Mouse (Mus musculus): Measurements from ENCODE around the gene Sdsl. TPM values are rescaled to one million over a fixed set of nuclear protein-coding genes. Genes with fewer than 3 reads are reported as not detected.

The Sdsl gene
- polyA plus RNA-seq, 1 experiment from 2014 or later: 1.6 TPM

DNA sequence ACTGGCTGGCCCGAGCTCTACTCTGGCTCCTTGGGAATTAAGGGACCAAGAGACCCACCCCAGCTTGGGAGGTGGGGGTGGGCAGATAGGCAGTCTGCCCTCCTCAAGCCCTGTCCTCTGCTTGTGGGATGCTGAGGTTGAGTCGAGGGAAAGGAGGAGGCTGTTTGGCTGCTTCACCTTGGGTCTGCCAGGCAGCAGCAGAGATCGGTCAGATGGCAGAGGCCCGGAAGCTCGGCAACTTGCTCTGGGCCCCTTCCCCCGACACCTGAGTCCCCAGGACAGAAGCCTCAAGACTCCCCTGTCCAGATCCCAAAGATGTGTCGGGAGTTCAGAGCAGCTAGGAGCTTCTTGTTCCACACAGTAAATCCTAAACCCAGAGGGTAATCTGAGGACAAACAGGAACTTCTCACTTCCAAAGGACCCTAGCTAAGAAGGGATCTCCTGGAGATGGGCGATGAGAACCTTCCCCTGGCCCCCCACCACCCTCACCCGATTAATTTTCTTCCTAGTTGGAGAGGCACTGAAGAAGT is 40.1 kb downstream of the Sdsl start:
- ATAC-seq (ENCODE audit: low read depth) (no peak), DNase-seq (ENCODE audit: low spot score) (no peak)
- Histone ChIP-seq H3K9ac (ENCODE audit: low read depth, low read length) (no peak overlapping the region), H3K9me3 (ENCODE audit: control insufficient read depth, low read length) (no peaks in the 10 kb centered on the region), H3K4me2 (ENCODE audit: low read depth, low read length) (no peak overlapping the region), H3K36me3 (ENCODE audit: control insufficient read depth, insufficient read depth, low read length) (no peaks in the 10 kb centered on the region), H3K4me1 (ENCODE audit: control insufficient read depth, insufficient read depth, low read length) (no peaks in the 10 kb centered on the region), H3K27ac (replicated peaks; ENCODE audit: low read depth, low read length) (no peak overlapping the region), H3K27me3 (replicated peaks; ENCODE audit: control insufficient read depth, insufficient read depth, low read length) (peaks cover 100% of the 10 kb centered on the region), H3K4me3 (ENCODE audit: low read depth, low read length) (no peak overlapping the region)
- 0% methylated on average over 6 of the region's 9 CpGs for WGBS

DNA sequence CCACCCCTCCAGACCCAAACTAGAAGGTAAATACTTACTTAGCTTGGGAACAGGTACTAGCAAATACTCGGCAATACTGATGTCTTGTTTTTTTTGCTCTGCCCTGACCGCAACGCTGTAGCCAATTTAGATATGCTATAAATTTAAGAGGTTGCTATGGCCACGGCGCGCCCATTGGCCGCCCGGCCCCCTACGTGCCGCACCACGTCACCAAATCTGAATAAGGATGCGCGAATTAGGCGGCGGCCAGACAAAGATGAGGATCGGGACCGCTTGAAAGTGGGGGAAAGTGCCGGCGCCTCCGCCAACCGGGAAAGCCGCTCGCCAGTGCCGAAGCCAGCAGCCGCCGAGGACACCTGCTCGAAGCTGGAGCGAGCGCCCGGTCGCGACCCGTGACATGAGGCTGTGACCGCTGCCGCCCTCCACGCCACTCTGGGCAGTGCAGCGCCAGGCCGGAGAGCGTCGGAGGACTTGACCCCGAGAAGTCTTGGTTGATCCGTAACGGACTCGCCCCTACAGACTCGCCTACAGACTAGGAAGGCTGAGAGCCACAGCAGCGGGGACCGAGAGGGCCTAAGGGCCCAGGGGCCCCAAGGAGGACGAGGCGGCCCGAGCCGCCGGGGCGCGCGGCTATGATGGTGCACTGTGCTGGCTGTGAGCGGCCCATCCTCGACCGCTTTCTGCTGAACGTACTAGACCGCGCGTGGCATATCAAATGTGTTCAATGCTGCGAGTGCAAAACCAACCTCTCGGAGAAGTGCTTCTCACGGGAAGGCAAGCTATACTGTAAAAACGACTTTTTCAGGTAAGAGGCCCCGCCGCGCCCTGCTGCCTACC is 40.7 kb downstream of the Sdsl start, which contains the start of gene Lhx5:
Gene Lhx5 (plus strand): TSS at position 51 of the 837 bp plus-strand sequence.
- H3K4me2 ChIP-seq (ENCODE audit: low read depth, low read length): no peak within 1 kb of the TSS
- H3K9ac ChIP-seq (ENCODE audit: low read depth, low read length): no peak within 1 kb of the TSS
- H3K4me3 ChIP-seq (ENCODE audit: low read depth, low read length): peak within 1 kb of the TSS; percentile 16
- H3K9me3 ChIP-seq (ENCODE audit: control insufficient read depth, low read length): no peaks in the 10 kb centered on the region
- 1% methylated on average over 45 of the region's 69 CpGs for WGBS
- no peak within 1 kb of the TSS for H3K27ac ChIP-seq (replicated peaks; ENCODE audit: low read depth, low read length)
- DNase-seq (ENCODE audit: low spot score) (no peak), ATAC-seq (ENCODE audit: low read depth) (no peak)
- H3K4me1 ChIP-seq (ENCODE audit: control insufficient read depth, insufficient read depth, low read length): no peaks in the 10 kb centered on the region
- H3K36me3 ChIP-seq (ENCODE audit: control insufficient read depth, insufficient read depth, low read length): no peaks in the 10 kb centered on the region
- peaks cover 100% of the 10 kb centered on the region for H3K27me3 ChIP-seq (replicated peaks; ENCODE audit: control insufficient read depth, insufficient read depth, low read length)

DNA sequence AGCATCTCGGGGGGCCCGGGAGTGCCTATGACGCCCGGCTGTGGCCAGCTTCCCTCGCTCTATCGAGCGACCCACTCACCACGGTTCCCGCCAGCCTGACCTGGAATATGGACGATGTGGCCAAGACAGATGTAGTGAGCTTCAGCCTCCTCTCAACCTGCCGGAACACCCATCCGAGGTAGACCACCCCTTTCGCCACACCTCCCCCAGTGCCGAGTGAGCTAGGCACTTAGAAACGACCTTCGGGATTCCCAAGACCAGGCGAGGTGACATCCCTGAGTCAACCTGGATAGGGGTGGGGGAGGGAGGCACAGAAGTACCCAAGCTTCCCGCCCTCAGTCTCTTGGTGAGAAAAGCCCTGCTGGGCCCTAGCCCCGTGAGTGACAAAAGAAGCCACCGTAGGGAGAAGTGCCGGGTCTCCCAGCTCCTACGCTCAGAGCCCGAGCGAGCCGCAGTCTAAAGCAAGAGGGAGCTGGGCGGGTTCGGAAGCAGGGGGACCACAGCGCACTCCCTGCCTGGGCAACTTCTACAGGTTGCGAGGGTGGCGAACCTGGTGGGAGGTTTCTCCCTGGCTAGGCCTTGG is 41.5 kb downstream of the Sdsl start:
- H3K27me3 ChIP-seq (replicated peaks; ENCODE audit: control insufficient read depth, insufficient read depth, low read length): peaks cover 100% of the 10 kb centered on the region
- H3K36me3 ChIP-seq (ENCODE audit: control insufficient read depth, insufficient read depth, low read length): no peaks in the 10 kb centered on the region
- no peak for ATAC-seq (ENCODE audit: low read depth)
- no peak for DNase-seq (ENCODE audit: low spot score)
- H3K27ac ChIP-seq (replicated peaks; ENCODE audit: low read depth, low read length): no peak overlapping the region
- no peak overlapping the region for H3K4me2 ChIP-seq (ENCODE audit: low read depth, low read length)
- H3K9me3 ChIP-seq (ENCODE audit: control insufficient read depth, low read length): no peaks in the 10 kb centered on the region
- 2% methylated on average over 30 of the region's 30 CpGs for WGBS
- H3K4me3 ChIP-seq (ENCODE audit: low read depth, low read length): no peak overlapping the region
- H3K9ac ChIP-seq (ENCODE audit: low read depth, low read length): no peak overlapping the region
- no peaks in the 10 kb centered on the region for H3K4me1 ChIP-seq (ENCODE audit: control insufficient read depth, insufficient read depth, low read length)

DNA sequence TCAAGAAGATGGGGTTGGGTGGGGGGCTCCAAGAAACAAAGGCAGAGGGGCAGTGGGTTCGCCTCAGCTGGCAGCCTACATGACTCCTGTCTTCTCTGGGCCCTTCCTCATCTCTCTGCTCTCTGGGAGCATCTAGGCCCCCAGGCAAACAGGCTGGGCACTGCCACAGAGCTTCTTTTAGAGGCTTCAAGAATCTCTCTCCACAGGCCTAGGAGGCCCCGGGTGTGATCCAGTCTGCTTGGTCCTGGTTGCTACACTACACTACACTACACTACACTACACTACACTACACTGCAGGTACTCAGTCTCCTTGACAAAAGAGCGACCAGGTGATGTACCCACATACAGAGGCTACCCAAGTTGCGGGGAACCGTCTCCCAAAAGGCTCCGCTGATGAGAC is 42.9 kb downstream of the Sdsl start:
- Histone ChIP-seq H3K4me3 (ENCODE audit: low read depth, low read length) (no peak overlapping the region), H3K4me1 (ENCODE audit: control insufficient read depth, insufficient read depth, low read length) (no peaks in the 10 kb centered on the region), H3K27me3 (replicated peaks; ENCODE audit: control insufficient read depth, insufficient read depth, low read length) (peaks cover 98% of the 10 kb centered on the region), H3K36me3 (ENCODE audit: control insufficient read depth, insufficient read depth, low read length) (no peaks in the 10 kb centered on the region), H3K27ac (replicated peaks; ENCODE audit: low read depth, low read length) (no peak overlapping the region), H3K9me3 (ENCODE audit: control insufficient read depth, low read length) (no peaks in the 10 kb centered on the region), H3K4me2 (ENCODE audit: low read depth, low read length) (no peak overlapping the region), H3K9ac (ENCODE audit: low read depth, low read length) (no peak overlapping the region)
- ATAC-seq (ENCODE audit: low read depth) (no peak), DNase-seq (ENCODE audit: low spot score) (no peak)
- WGBS: 10% methylated on average over 5 of the region's 6 CpGs

DNA sequence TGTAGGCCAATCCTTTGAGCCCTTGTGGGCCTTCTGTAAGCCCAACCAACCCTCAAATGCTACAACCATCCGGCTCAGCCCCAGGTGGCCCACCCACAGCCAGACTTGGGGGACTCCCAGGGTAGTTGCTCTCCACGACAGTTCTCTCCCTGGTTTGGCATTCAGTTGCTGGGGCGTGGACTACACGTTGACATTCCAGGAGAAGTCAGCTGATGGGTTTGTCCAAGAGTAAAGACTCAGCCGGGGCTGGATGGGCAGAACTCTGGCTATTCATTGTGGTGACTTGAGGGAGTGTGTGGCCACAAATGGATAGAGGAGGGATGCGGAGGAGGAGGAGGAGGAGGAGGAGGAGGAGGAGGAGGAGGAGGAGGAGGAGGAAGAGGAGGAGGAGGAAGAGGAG is 43.6 kb downstream of the Sdsl start:
- ATAC-seq (ENCODE audit: low read depth) (no peak), DNase-seq (ENCODE audit: low spot score) (no peak)
- Histone ChIP-seq H3K9ac (ENCODE audit: low read depth, low read length) (no peak overlapping the region), H3K36me3 (ENCODE audit: control insufficient read depth, insufficient read depth, low read length) (no peaks in the 10 kb centered on the region), H3K4me2 (ENCODE audit: low read depth, low read length) (no peak overlapping the region), H3K9me3 (ENCODE audit: control insufficient read depth, low read length) (no peaks in the 10 kb centered on the region), H3K4me1 (ENCODE audit: control insufficient read depth, insufficient read depth, low read length) (no peaks in the 10 kb centered on the region), H3K27me3 (replicated peaks; ENCODE audit: control insufficient read depth, insufficient read depth, low read length) (peaks cover 98% of the 10 kb centered on the region), H3K4me3 (ENCODE audit: low read depth, low read length) (no peak overlapping the region), H3K27ac (replicated peaks; ENCODE audit: low read depth, low read length) (no peak overlapping the region)
- WGBS: 6% methylated on average over 4 of the region's 6 CpGs

DNA sequence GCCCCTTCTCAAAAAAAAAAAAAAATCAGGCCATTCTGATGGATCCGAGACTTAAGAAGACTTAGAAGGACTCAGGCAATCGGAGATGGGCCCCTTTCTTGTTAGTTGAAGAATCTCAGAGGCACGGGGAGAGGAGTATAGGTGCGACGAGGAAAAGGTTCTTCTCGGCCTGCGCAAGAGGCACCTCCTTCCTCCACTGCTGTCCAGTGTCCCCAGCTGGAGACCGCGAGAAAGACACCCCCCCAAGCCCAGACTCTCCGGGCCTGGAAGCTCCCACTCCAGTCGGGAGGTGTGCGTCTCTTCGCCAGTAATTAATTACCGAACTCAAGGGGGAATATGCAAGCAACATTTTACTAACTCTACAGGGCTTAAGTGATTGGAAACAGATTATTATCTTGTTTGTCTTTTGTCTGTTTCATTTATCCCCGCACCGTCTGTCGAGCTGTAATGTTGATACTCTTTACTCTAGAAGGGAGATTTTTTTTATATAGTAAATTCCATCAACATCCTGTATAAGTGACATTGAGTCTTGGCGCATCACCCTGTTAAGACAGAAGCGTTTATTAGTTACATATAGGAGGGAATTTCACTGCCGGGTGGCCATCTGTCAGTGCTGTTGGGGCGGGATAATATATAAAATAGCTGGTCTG is 44.3 kb downstream of the Sdsl start:
- H3K4me2 ChIP-seq (ENCODE audit: low read depth, low read length): no peak overlapping the region
- H3K27ac ChIP-seq (replicated peaks; ENCODE audit: low read depth, low read length): no peak overlapping the region
- 2% methylated on average over 21 of the region's 21 CpGs for WGBS
- no peaks in the 10 kb centered on the region for H3K4me1 ChIP-seq (ENCODE audit: control insufficient read depth, insufficient read depth, low read length)
- no peaks in the 10 kb centered on the region for H3K9me3 ChIP-seq (ENCODE audit: control insufficient read depth, low read length)
- peaks cover 98% of the 10 kb centered on the region for H3K27me3 ChIP-seq (replicated peaks; ENCODE audit: control insufficient read depth, insufficient read depth, low read length)
- DNase-seq (ENCODE audit: low spot score): no peak
- H3K4me3 ChIP-seq (ENCODE audit: low read depth, low read length): no peak overlapping the region
- H3K36me3 ChIP-seq (ENCODE audit: control insufficient read depth, insufficient read depth, low read length): no peaks in the 10 kb centered on the region
- no peak for ATAC-seq (ENCODE audit: low read depth)
- H3K9ac ChIP-seq (ENCODE audit: low read depth, low read length): no peak overlapping the region

DNA sequence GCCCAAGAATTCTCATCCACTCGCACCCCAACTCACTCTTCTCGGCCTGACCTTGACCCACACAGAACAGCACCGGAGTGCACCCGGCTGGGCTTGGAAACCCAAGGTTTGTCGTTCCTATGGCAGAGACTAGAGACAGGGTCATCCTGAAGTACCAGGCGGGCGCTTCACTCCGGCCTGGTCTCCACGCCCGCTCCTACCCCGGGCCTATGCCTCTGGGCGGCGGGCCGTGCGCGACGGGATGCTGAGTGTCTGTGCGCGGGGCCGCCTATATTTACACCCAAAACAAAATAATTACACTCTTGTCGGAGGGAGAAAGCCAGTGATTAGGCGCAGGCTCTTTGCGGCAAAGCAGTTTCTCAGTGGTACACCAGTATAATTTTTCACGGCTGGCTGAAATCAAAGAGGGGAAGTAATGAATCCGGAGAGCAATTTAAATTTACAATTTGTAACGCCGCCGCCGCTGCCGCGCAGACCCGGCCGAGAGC is 45.1 kb downstream of the Sdsl start:
- under 1% methylated on average over 33 of the region's 33 CpGs for WGBS
- H3K27me3 ChIP-seq (replicated peaks; ENCODE audit: control insufficient read depth, insufficient read depth, low read length): peaks cover 98% of the 10 kb centered on the region
- no peaks in the 10 kb centered on the region for H3K9me3 ChIP-seq (ENCODE audit: control insufficient read depth, low read length)
- H3K4me3 ChIP-seq (ENCODE audit: low read depth, low read length): no peak overlapping the region
- H3K27ac ChIP-seq (replicated peaks; ENCODE audit: low read depth, low read length): no peak overlapping the region
- no peak for DNase-seq (ENCODE audit: low spot score)
- no peaks in the 10 kb centered on the region for H3K36me3 ChIP-seq (ENCODE audit: control insufficient read depth, insufficient read depth, low read length)
- H3K4me1 ChIP-seq (ENCODE audit: control insufficient read depth, insufficient read depth, low read length): no peaks in the 10 kb centered on the region
- H3K9ac ChIP-seq (ENCODE audit: low read depth, low read length): no peak overlapping the region
- no peak for ATAC-seq (ENCODE audit: low read depth)
- H3K4me2 ChIP-seq (ENCODE audit: low read depth, low read length): no peak overlapping the region

DNA sequence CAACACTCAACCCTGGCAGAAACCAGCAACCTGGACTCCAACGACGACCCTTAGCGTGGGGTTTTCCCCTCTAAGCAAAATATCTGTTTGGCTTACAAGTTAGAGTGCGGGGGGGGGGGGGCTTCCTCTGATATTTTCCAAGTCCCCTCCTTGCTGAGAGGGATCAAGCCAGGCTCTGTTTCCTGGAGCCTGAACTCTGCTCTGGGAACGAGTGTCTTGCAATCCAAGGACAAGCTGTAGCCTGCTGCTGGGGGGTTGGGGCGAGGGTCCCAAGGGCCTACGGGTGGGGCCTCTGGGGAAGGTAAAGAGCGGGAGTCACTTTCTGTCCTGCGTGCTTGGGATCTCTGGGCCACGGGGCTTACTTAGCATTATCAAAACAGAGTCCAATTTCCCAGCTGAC is 46.0 kb downstream of the Sdsl start:
- Histone ChIP-seq H3K9me3 (ENCODE audit: control insufficient read depth, low read length) (no peaks in the 10 kb centered on the region), H3K9ac (ENCODE audit: low read depth, low read length) (no peak overlapping the region), H3K4me3 (ENCODE audit: low read depth, low read length) (no peak overlapping the region), H3K4me1 (ENCODE audit: control insufficient read depth, insufficient read depth, low read length) (no peaks in the 10 kb centered on the region), H3K27ac (replicated peaks; ENCODE audit: low read depth, low read length) (no peak overlapping the region), H3K4me2 (ENCODE audit: low read depth, low read length) (no peak overlapping the region), H3K36me3 (ENCODE audit: control insufficient read depth, insufficient read depth, low read length) (no peaks in the 10 kb centered on the region), H3K27me3 (replicated peaks; ENCODE audit: control insufficient read depth, insufficient read depth, low read length) (peaks cover 93% of the 10 kb centered on the region)
- DNase-seq (ENCODE audit: low spot score) (no peak), ATAC-seq (ENCODE audit: low read depth) (no peak)
- 2% methylated on average over 10 of the region's 10 CpGs for WGBS

Data from embryonic facial prominence, embryonic 14.5 days (tissue).